Mouse (Mus musculus) cerebellum, adult 18-20 months (tissue): ENCODE measurements around the gene Ctf1.
A peak's percentile ranks its signal among the peaks of the same experiment; 100 is the strongest.
"Not testable (repeated sequence)": the region's sequence is repeated elsewhere in the genome, so short reads cannot be mapped to it uniquely, and the experiment has no call there.

Experiments used
- DNase-seq, 2 experiments: peaks; one replicate each; pipeline ENCODE4 v3.0.0; 2021

The Ctf1 gene

DNA sequence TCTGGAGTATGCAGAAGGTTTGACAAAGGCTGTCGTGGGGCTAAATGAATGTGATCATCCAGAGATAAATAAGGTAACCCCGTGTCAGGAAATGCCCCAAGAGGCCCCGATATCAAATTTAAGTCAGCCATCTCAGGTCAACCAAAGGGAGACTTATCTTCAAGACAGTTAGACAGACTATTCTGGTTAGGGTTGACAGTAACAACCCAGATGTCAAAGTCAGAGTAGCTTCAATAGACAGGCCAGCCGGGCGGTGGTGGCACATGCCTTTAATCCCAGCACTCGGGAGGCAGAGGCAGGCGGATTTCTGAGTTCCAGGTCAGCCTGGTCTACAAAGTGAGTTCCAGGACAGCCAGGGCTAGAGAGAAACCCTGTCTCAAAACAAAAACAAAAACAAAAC lies 18.8 kb upstream of the Ctf1 start:
- not testable (repeated sequence) for DNase-seq

DNA sequence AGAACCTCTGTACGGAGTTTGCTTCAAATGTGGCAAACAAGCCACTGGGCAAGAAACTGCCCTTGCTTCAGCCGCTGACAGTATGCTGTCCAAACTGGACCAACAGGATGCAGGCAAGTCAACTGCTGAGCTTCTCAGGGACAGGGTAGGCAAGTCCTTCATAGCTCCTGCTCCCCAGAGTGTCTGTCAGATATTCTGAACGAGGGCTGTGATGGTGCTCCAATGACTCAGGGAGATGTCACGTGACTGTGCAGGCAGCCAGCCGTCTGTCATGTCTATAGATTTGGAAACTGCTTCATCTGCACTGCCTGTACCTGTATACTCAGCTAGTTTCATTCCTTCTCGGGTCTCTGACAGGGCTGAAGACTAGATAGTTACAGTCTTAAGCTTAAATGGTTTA lies 13.6 kb upstream of the Ctf1 start:
- DNase-seq = peak; percentile 40 to 54

DNA sequence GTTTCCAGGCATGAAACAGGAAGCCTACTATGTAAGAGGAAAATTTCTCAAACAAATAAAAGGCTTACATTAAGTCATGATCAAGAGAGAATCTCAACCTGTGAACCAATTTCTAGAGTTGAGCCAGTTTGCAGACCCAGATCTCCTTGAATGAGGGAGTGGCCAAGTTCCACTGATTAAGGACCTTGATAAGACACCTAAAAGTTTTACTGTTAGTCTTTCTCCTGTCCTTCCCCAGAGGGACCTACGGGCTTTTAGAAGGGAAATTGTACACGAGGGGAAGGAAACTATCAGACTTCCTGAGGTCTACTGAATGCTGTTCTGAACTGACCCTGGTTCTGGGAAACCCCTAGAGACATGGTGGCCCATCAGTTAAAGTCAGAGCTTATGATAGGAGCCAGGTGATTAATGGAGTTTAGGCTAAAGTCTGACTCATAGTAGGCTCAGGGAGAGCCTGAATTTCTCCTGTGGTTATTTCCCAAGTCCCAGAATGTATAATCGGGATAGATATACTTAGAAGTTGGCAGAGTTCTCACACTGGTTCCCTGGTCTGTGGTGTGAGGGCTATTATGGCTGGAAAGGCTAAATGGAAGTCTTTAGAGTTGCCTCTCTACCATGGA lies 11.7 kb upstream of the Ctf1 start:
- DNase-seq = no peak

DNA sequence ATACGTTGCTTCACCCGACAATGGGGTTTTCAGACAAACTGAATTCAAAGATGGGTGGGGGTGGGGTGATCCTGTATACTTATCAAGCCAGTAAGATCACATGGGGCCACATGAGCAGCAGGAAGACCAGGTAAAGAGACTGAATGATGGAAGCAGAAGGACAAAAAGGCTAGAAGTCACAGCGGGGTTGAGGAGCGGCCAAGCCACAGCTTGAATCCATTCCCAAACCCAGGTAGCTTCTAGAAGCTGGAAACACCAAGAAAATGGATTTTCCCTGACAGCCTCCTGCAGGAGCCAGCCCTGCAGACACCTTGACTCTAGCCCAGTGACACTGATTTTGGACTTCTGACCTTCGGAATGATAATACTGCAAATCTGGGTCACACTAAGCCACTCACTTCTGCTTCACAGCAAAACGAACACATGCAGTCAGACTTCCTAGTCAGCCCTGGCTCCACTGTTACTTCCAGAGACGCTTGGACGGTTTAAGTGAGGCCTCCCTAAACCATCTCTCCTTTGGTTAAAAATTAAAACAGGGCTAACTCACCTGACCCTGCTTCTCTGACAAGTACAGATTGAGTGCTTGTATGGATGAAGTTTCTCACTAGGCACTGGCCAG lies 8.9 kb upstream of the Ctf1 start:
- peak in 1 of 2 experiments; percentile 46 for DNase-seq

DNA sequence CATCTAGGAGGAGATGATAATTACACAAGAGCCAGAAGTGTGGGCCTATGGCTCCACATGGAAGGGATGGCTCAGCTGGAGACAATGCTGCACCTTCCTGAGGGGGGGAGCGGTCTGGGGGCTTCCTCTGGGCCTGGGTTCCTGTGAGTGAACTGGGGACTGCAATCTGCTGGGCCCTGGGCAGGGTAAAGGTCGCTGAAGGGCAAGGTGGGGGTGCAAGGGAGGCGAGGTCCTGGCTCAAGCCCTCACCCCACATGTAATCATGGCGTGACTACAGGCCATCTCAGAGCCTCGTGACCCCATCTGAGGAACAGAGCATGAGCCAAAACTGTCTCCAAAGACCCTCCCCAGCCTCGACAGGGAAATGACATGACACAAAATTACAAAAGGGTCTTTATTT lies 7.9 kb upstream of the Ctf1 start:
- no peak for DNase-seq

DNA sequence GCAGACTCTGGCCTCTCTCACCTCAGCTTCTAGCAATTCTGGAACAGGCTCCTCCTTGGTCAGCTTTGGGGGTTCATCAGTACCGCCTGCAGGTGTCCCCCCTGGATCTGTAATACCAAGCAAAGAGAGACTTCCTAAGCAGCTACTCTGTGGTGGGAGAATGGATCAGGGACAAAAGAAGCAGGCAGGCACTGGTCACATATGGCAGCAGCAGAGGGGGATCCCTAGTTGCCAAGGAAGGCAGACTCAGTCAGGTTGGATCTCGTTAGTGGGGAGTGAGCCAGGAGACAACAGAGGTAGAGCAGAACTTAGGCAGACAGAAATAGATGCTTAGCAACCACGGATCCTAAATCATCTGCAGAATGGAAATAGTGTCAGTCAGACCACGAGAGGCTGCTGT lies 6.8 kb upstream of the Ctf1 start:
- peak; percentile 76 to 88 for DNase-seq

DNA sequence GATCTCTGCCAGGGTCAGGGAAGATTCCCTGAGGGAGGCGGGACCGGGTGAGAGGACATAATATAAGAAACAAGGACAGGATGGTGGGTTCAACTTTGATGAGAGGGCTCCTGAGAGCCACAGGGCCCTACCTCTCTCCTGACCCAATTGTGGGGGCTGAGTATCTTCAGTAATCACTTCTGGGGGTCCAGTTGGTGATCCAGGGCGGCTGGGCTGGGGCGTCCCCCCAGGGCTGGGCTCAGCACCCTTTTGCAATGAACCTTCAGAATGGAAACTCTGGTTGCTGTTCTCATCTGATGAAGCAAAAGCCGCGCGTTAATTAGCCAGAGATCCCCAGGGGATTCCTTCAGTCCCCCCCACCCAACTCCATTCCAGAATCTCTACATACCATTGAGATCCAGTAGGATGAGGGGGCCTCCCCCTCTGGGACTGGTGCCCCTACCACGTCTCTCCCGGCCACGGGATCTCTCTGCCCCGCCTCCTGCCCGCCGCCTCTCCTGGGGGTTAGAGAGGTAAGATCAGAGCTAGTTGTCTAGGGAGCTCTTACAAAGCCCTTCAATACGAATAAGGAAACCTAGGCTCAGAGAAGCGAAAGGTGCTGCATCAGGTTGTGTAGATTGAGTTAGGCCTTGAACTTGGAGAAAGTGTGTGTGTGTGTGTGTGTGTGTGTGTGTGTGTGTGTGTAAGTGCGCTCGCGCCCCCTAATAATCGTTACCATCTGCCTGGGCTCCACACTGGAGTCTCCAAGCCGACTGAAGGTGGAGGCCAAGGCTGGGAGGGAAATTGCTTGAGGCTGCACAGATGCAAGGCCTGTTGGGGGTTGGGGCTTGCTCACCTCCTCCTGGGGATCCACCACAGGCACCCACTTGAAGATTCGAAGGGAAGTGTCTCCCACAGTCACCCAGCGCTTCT lies 5.2 kb upstream of the Ctf1 start:
- DNase-seq = no peak

DNA sequence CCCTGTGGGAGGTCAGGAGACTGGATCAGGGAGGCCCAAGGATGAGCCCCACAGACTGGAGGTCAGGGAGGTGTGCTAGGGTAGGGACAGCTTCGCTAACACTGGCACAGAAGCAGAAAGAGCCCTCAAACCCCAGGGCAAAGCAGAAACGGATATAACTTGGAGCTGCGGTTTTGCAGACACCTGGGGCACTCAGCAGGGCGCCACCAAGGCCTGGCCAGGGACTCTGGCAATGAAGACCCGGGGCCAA lies 4.7 kb upstream of the Ctf1 start:
- DNase-seq = no peak

DNA sequence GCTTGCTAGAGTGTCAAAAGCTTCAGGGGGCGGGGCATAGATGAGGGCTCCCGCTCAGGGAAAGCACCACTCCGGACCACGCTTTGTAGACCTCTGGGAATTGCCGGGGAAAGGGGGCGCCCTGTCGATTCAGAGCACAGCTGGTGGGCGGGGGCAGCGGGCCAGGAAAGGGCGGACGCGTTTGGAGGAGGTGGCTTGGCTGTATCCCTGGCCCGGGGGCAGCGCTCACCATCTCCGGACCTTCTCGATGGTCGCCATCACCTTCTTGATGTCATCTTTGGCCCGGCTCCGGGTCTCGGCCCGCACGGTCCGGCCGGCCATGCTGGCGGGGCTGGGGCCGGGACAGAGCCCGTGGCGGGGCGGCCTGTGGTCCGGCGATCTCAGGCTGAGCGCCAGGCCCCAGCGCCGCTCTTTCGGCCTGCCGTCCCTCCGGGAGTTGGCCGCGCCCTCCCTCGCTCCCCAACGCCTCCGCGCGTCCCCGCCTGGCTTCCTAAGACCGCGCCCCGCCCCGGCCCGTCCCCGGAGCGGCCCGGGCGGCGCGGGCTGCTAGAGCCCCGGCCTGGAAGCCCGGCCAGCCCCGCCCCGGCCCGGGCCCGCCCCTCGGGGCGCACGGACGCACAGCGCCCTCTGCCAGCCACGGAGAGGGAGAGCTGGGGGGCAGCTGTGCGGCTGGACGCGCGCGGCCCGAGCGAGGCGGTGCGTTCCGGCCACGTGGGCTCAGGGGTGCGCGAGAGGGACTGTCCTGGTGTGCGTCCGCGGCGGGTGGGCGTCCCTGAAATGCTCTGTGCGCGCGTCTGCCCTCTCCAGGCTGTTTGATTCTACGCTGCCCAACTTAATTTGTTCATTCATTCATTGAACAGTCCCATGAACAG lies 4.1 kb upstream of the Ctf1 start, which contains the start of gene Bcl7c:
Gene Bcl7c, minus strand, starts transcription at position 727 of the 872 bp plus-strand sequence.
- DNase-seq = peak; percentile 81 to 93

DNA sequence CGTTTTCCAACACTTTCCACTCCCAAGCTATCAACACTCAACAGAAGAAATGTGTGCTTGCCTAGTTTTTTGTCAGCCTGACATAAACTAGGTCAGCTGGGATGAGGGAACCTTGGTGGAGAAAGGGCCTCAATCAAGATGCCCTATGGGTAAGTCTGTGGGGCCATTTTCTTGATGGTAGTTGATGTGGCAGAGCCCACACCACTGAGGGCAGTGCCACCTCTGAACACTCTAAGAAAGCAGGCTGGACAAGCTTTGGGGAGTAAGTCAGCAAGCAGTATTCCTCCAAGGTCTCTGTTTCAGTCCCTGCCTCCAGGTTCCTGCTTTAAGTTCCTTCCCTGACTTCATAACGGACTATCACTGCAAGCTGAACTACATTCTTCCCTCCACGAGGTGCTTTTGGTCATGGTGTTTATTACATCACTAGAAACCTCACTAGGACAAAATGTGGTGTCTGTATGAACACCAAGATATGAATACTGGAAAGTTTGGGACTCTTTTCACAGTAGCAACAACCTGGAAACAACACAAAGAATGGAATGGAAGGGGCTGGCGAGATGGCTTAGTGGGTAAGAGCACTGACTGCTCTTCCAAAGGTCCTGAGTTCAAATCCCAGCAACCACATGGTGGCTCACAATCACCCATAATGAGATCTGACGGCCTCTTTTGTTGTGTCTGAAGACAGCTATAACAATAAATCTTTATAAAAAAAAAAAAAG lies 3.1 kb upstream of the Ctf1 start:
- no peak for DNase-seq

DNA sequence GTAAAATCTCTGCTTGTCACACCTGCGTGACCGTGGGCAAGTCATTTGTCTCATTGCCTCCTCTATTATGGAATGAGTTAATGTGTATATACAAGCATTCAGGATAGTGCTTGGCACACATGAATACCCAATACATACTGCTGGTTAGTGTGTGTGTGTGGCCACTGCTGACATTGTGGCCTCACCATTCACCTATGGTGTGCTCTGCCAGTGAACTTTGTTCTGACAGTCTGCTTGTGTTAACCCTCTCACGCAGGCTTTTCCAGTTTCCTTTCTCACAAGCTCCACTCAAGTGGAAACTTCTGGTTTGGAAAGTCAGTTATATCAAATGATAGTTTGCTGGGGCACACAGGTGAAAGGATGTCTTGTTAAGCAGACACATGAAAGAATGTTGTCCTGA lies 1.5 kb upstream of the Ctf1 start:
- no peak for DNase-seq

DNA sequence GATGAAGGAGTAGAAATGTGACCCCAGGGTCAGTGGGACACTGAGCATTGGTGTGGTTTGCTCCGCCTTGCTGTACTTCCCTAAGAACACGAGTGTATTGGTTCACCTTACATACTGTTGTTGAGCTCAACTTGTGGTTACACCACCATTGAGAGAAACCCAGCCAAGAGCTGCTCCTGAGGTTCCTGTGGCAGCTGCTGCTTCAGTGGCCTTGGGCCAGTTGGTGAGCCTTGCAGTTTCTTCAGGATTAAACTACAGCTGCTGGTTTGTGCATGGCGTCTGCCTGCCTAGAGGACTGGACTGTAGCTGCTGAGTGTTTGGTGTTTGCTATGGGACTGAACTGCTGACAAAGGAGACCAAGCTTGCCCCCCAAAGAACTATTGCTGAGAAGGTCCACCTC lies 1.1 kb upstream of the Ctf1 start:
- no peak for DNase-seq

DNA sequence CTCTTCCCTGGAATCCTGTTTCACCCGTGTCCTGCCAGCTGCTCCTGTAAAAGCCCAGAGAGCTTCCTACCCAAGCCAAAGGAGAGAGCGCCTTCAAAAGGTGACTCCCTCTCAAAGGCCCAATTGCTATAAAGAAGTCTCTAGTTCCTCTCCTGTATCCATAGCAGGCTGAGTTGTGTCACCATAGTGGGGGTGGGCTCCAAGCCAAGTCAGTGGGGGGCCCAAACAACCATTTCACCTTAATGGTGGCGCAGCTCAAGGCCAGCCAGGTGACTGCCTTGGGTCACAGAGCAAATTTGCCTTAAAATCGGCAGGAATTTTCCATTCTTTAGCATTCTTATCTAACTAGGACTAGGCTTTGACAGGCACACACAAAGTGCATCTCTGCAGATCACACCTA lies 2.3 kb downstream of the Ctf1 start:
- no peak for DNase-seq

DNA sequence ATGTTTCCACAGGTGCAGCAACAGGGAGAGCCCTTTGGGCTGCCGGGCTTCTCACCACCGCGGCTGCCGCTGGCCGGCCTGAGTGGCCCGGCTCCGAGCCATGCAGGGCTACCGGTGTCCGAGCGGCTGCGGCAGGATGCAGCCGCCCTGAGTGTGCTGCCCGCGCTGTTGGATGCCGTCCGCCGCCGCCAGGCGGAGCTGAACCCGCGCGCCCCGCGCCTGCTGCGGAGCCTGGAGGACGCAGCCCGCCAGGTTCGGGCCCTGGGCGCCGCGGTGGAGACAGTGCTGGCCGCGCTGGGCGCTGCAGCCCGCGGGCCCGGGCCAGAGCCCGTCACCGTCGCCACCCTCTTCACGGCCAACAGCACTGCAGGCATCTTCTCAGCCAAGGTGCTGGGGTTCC lies 4.5 kb downstream of the Ctf1 start:
- peak; percentile 82 to 88 for DNase-seq

DNA sequence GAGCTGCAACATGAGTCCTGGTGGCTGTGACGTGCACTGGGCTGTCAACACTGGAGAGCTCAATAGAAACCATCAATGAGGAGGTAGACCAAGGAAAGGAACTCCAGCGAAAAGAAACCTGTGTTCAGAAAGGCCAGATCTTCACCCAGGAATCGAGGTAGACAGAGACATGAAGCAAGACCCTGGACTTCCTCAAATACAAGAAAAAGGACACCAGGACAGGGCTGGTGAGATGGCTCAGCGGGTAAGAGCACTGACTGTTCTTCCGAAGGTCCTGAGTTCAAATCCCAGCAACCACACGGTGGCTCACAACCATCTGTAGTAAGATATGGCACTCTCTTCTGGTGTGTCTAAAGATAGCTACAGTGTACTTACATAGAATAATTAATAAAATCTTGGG lies 5.8 kb downstream of the Ctf1 start:
- DNase-seq = no peak

DNA sequence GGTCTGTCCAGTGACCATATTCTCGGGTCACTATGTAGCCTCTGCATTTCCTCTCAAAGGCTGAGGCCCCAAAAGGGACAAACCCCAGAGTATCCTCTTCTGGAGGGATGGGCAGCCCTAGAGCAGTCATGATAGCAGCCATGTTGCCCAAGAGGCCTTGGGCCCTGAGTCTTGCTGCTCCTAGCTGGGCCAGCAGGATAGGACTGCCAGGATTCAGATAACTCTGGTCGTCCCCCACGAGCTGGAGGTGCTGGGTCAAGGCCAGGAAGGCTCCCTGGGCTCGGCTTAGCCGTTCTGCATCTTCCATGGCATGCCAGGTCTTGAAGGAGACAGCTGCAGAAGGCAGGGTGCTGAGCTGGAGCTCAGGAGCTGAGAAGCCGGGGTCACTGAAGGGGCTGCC lies 6.7 kb downstream of the Ctf1 start:
- no peak for DNase-seq

DNA sequence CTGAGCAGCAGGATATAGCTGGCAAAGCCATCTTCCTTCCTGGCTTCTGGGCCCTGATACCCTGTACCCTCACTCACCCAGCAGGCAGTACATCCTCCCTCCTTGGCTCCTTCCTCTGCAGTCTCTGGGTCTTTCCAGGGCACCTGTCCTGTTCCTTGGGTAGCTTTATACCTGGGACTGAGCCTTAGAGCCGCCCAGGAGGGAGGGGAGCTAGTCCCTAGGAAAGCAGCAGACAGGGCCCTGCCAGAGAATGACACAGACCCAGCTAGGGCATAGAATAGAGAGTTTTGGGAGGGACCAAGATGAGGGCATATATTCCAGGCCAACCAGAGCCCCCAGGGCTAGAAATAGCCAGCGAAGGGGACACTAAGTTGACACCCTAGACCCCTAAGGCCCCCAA lies 13.0 kb downstream of the Ctf1 start:
- no peak for DNase-seq

DNA sequence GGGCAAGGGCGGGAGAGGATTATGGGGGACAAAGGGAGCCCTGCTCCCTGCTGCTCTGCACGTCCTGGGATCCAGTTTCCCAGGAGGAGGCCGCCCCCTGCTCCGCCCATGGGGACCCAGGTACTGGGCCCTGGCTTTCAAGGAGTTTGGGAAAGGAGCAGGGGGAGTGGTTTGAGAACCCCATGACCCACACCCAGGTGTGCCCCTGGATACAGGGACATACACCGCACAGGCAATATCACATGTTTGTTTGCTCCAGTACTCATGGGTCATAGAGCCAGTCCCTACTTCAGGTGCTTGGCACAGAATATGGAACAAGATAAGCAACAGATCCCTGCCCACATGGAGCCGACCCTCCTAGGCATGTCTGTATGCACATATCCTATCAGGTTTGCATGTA lies 13.4 kb downstream of the Ctf1 start:
- no peak for DNase-seq

DNA sequence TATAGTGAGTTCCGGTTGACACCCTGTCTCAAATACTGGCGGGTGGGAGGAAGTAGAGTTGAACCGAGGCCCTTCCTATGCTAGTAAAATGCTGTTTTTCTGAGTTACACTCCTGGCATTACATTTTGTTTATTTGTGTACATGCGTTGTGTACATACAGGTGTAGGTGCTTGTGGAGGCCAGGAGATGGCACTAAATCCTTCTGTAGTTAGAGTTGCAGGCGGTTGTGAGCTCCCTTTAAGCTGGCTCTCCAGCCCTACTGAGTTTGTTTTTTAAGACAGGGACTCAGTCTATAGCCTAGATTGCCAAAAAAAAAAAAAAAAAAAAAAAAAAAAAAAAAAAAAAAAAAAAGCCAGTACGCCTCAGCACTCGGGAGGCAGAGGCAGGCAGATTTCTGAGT lies 15.4 kb downstream of the Ctf1 start:
- no peak for DNase-seq

DNA sequence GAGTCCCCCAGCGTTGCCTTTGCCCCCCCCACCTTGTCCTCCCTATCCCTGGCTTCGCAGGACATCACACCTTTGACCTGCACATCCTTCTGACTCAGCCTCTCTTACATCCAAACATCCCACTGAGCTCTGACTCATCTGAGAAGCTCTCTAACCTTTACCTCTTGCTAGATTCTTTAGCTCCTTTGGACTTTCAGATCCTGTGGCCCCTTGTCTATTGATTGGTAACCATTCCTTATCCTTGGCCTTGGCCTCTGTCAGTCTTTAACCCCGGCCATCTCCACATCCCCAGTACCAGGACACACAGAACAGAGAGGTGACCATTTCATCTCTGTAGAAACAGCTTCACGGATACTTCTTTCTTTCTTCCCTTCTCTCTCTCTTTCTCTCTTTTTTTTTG lies 17.6 kb downstream of the Ctf1 start:
- no peak for DNase-seq

DNA sequence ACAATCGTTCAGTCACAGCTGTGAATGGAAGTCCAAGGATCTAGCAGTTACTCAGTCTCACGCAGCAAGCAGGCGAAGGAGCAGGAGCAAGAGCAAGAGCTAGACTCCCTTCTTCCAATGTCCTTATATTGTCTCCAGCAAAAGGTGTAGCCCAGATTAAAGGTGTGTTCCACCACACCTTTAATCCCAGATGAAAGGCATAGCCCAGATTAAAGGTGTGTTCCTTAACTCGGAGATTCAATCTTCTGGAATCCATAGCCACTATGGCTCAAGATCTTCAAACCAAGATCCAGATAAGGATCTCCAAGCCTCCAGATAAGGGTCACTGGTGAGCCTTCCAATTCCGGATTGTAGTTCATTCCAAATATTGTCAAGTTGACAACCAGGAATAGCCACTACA lies 19.5 kb downstream of the Ctf1 start, which contains the start of gene Ctf2:
Gene Ctf2, minus strand, starts transcription at position 101 of the 400 bp plus-strand sequence.
- not testable (repeated sequence) for DNase-seq

DNA sequence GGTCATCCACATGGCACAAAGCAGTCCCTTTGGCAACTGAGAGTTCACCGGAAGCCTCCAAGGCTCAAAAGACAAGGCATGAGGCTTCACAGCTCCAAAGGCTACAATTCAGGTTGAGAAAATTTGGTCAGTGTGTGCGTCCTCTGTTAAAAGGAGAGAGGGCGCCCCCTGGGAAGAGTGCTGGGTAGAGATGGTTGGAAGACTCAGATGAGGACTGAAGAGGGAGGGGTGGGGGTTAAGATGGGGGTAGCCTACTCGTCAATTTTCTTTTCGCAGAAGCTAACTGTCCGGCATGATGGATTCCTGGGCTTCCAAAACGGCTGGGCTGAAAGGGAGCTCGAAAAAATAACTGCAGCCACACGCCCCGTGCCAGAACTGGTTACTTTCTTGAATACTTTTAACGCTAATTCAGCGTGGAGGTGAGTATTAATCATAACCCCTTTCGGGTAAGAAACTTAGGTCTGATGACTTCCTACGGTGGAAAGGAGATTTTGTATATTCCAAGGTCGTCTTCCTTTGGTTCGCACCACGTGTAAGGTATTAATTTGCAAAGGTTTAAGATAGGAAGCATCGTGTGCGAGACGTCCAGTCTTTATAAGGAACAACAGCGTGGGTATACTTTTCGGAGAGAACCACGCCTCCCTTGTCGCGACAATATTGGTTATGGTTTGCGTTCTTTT lies 32.0 kb downstream of the Ctf1 start, which contains the start of gene Fbxl19:
Gene Fbxl19, plus strand, starts transcription at position 178 of the 680 bp plus-strand sequence.
- peak; percentile 82 to 84 for DNase-seq
